Mouse (Mus musculus) midbrain, embryonic 14.5 days (tissue): ENCODE results near the gene Tubg2. TPM values are rescaled to one million over a fixed set of nuclear protein-coding genes. Genes with fewer than 3 reads are reported as not detected.

Experiments used
- ATAC-seq: fragments of 200-750 bp; cut with Nextera tagmentation; 2 replicates; pipeline ENCODE4 v1.8.0; 2017; ENCODE audit warnings: moderate number of reproducible peaks, moderate library complexity; ENCODE audit not compliant: low FRiP score, low TSS enrichment
- DNase-seq: peaks from one replicate; pipeline ENCODE4 v3.0.0-alpha.2; 2015
- H3K27ac ChIP-seq: fragments of 300-500 bp; sonication (generic); replicated peaks from 2 replicates; pipeline ENCODE4 v1.5.1; 2014; ENCODE audit warnings: mild to moderate bottlenecking, low read depth, low read length, moderate library complexity
- H3K27me3 ChIP-seq: fragments of 300-500 bp; sonication (generic); 2 replicates; pipeline ENCODE4 v1.6.1; 2014; ENCODE audit warnings: low read length, control low read depth, mixed read lengths; ENCODE audit not compliant: control insufficient read depth, insufficient read depth
- H3K36me3 ChIP-seq: fragments of 300-500 bp; sonication (generic); 2 replicates; pipeline ENCODE4 v1.6.1; 2014; ENCODE audit warnings: low read length, control low read depth; ENCODE audit not compliant: control insufficient read depth, insufficient read depth
- H3K4me1 ChIP-seq: fragments of 300-500 bp; sonication (generic); 2 replicates; pipeline ENCODE4 v1.6.1; 2014; ENCODE audit warnings: mild to moderate bottlenecking, antibody characterized with exemption, low read length, control low read depth; ENCODE audit not compliant: control insufficient read depth, insufficient read depth
- H3K4me2 ChIP-seq: fragments of 300-500 bp; sonication (generic); 2 replicates; pipeline ENCODE4 v1.6.1; 2014; ENCODE audit warnings: mild to moderate bottlenecking, low read length, moderate library complexity
- H3K4me3 ChIP-seq: fragments of 300-500 bp; sonication (generic); replicated peaks from 2 replicates; pipeline ENCODE4 v1.5.1; 2014; ENCODE audit warnings: low read depth, low read length
- H3K9ac ChIP-seq: fragments of 300-500 bp; sonication (generic); replicated peaks from 2 replicates; pipeline ENCODE4 v1.6.1; 2014; ENCODE audit warnings: mild to moderate bottlenecking, low read length, moderate library complexity
- H3K9me3 ChIP-seq: fragments of 300-500 bp; sonication (generic); 2 replicates; pipeline ENCODE4 v1.6.1; 2016; ENCODE audit warnings: low read length, control low read depth, mixed read lengths; ENCODE audit not compliant: control insufficient read depth
- WGBS: fragments of 180-500 bp; shearing (Covaris S2); extraction: QIAGEN DNeasy Blood & Tissue Kit; methylation state at CpG from one replicate; pipeline ENCODE4 v1.1.7; 2014; 5-methylcytosine and 5-hydroxymethylcytosine counted together
- polyA plus RNA-seq: library from polyadenylated mRNA; unstranded; fragments of >200 nt; fragmentation: Nextera tagmentation; extraction: Ambion mirVana; gene quantifications from 2 replicates; pipeline ENCODE4 v1.2.1, GENCODE M21; 2014

Gene Tubg2
- polyA plus RNA-seq, 1 experiment from 2014 or later = 42.2 TPM

- H3K4me3 ChIP-seq = peak overlapping the region; percentile 42
- under 1% methylated on average over 31 of the region's 31 CpGs for WGBS
- H3K36me3 ChIP-seq = peaks cover 8% of the 10 kb centered on the region; the same call in 1 of the 2 replicates
- ATAC-seq = peak; percentile 2; the same call in 1 of the 2 replicates
- peak overlapping the region; percentile 74 for H3K4me2 ChIP-seq
- peak overlapping the region; percentile 64 for H3K27ac ChIP-seq
- H3K4me1 ChIP-seq = peaks cover 54% of the 10 kb centered on the region
- peak; percentile 90 for DNase-seq
- no peaks in the 10 kb centered on the region for H3K9me3 ChIP-seq
- peaks cover 51% of the 10 kb centered on the region for H3K27me3 ChIP-seq
- peak overlapping the region; percentile 32 for H3K9ac ChIP-seq
These were observed 16.2 kb downstream of the Tubg2 start for GRCm38 (mm10) chr11:101171721-101172433.

GRCm38 (mm10) chr11:101172434-101172815, 16.7 kb downstream of the Tubg2 start:
- peak overlapping the region; percentile 42 for H3K4me3 ChIP-seq
- H3K4me1 ChIP-seq = peaks cover 58% of the 10 kb centered on the region
- no peak for ATAC-seq
- H3K27ac ChIP-seq = peak overlapping the region; percentile 64
- H3K9me3 ChIP-seq = no peaks in the 10 kb centered on the region
- peak overlapping the region; percentile 74 for H3K4me2 ChIP-seq
- no peak for DNase-seq
- H3K36me3 ChIP-seq = peaks cover 5% of the 10 kb centered on the region; the same call in 1 of the 2 replicates
- H3K27me3 ChIP-seq = peaks cover 51% of the 10 kb centered on the region
- WGBS = 11% methylated on average over 5 of the region's 5 CpGs
- H3K9ac ChIP-seq = peak overlapping the region; percentile 32

DNA sequence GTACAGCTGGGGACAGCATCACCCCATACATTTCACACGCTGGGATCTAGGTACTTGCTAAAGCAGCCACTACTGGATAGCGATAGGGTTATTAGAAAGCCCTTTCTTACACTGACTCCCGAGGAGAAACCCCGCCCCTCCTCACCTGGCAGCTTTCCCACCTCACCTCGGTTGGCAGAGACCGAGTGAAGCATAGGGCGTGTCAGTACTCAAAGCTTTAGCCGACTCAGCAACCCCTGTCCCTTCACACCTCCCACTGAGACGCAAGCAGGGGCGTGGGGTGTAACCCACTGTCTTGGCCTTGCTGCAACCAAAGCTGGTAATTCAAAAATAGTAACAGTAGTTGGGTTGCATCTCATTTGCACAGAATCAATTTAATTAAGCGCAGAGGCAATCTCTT, 17.4 kb downstream of the Tubg2 start:
- H3K4me3 ChIP-seq = no peak overlapping the region; the same call in 1 of the 2 replicates
- peaks cover 61% of the 10 kb centered on the region for H3K4me1 ChIP-seq
- H3K27me3 ChIP-seq = peaks cover 51% of the 10 kb centered on the region

GRCm38 (mm10) chr11:101173631-101174388, 18.1 kb downstream of the Tubg2 start:
- peak overlapping the region; percentile 25 for H3K4me3 ChIP-seq
- peak overlapping the region; percentile 21; the same call in 1 of the 2 replicates for H3K9ac ChIP-seq
- WGBS = under 1% methylated on average over 61 of the region's 61 CpGs
- no peaks in the 10 kb centered on the region for H3K9me3 ChIP-seq
- ATAC-seq (peak; percentile 53; the same call in 1 of the 2 replicates), DNase-seq (peak; percentile 91)
- H3K27me3 ChIP-seq = peaks cover 50% of the 10 kb centered on the region
- H3K4me1 ChIP-seq = peaks cover 64% of the 10 kb centered on the region
- H3K36me3 ChIP-seq = no peaks in the 10 kb centered on the region
- peak overlapping the region; percentile 63 for H3K27ac ChIP-seq
- peak overlapping the region; percentile 56 for H3K4me2 ChIP-seq

More for the DNA sequence above, 17.4 kb downstream of the Tubg2 start:
- H3K9ac ChIP-seq = no peak overlapping the region
- WGBS = 7% methylated on average over 11 of the region's 11 CpGs
- peak overlapping the region; percentile 56 for H3K4me2 ChIP-seq
- no peaks in the 10 kb centered on the region for H3K9me3 ChIP-seq
- ATAC-seq (no peak), DNase-seq (no peak)
- no peaks in the 10 kb centered on the region for H3K36me3 ChIP-seq
- no peak overlapping the region for H3K27ac ChIP-seq

- 35% methylated on average over 9 of the region's 9 CpGs for WGBS
These were observed 18.7 kb downstream of the Tubg2 start for GRCm38 (mm10) chr11:101174389-101174745.

DNA sequence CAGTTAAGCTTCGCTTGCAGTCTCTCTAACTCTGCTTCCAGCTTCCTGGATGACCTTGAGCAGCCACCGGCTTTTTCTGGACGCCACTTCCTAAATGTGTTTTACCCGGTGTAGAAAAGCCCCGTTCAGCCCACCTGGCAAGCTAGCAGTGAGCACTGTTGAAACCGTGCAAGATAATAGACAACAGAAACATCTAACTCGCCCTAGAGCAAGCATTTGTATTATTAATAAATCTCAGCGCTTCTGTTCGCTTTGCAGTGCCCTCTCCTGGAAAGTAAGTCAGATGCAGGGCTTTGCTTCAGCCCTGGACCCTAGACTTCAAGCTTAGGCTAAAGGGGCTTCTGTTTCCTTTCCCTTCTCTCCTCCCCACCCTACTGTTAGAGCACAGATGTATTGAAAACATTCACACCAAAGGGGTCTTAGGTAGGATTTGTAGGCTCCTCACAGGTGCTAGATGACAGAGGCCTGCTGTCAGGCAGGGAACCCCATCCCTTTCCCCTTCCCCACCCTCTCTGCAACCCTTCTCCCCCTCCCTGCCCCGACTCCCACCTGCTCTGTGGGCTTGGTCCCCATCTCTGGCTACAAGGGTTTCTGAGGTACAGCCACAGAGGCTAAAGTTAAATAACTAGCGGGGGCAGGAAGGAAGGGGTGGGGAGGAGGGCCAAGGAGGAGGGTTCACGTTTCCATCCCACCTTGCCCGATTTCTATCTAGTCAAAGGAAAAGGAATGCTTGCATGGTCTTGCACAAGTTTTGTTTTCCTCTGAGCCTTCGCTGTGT, 19.3 kb downstream of the Tubg2 start, which contains the start of gene Ccr10:
Gene Ccr10 (minus strand): TSS at position 593 of the 778 bp plus-strand sequence.
- ATAC-seq (no peak), DNase-seq (peak; percentile 78)
- H3K9ac ChIP-seq = peak within 1 kb of the TSS; percentile 49
- peak within 1 kb of the TSS; percentile 36 for H3K4me3 ChIP-seq
- WGBS = 23% methylated on average over 14 of the region's 14 CpGs
- H3K4me2 ChIP-seq = peak within 1 kb of the TSS; percentile 56
- peak within 1 kb of the TSS; percentile 63 for H3K27ac ChIP-seq
- H3K9me3 ChIP-seq = no peaks in the 10 kb centered on the region
- H3K36me3 ChIP-seq = no peaks in the 10 kb centered on the region
- H3K4me1 ChIP-seq = peaks cover 54% of the 10 kb centered on the region
- peaks cover 41% of the 10 kb centered on the region for H3K27me3 ChIP-seq

More at GRCm38 (mm10) chr11:101174389-101174745, 18.7 kb downstream of the Tubg2 start:
- peak overlapping the region; percentile 63 for H3K27ac ChIP-seq
- H3K4me1 ChIP-seq = peaks cover 61% of the 10 kb centered on the region
- no peaks in the 10 kb centered on the region for H3K9me3 ChIP-seq
- no peaks in the 10 kb centered on the region for H3K36me3 ChIP-seq
- H3K9ac ChIP-seq = peak overlapping the region; percentile 21; the same call in 1 of the 2 replicates
- ATAC-seq (no peak), DNase-seq (no peak)
- H3K4me2 ChIP-seq = peak overlapping the region; percentile 56
- peak overlapping the region; percentile 25 for H3K4me3 ChIP-seq
- H3K27me3 ChIP-seq = peaks cover 45% of the 10 kb centered on the region

- H3K4me2 ChIP-seq = peak overlapping the region; percentile 56
- peak overlapping the region; percentile 36 for H3K4me3 ChIP-seq
- ATAC-seq (no peak), DNase-seq (peak; percentile 72)
- 9% methylated on average over 11 of the region's 11 CpGs for WGBS
- peaks cover 41% of the 10 kb centered on the region for H3K27me3 ChIP-seq
- no peaks in the 10 kb centered on the region for H3K36me3 ChIP-seq
- H3K9me3 ChIP-seq = no peaks in the 10 kb centered on the region
- peak overlapping the region; percentile 49 for H3K9ac ChIP-seq
- peaks cover 48% of the 10 kb centered on the region for H3K4me1 ChIP-seq
- H3K27ac ChIP-seq = no peak overlapping the region
These were observed 20.0 kb downstream of the Tubg2 start for GRCm38 (mm10) chr11:101175636-101176116.

DNA sequence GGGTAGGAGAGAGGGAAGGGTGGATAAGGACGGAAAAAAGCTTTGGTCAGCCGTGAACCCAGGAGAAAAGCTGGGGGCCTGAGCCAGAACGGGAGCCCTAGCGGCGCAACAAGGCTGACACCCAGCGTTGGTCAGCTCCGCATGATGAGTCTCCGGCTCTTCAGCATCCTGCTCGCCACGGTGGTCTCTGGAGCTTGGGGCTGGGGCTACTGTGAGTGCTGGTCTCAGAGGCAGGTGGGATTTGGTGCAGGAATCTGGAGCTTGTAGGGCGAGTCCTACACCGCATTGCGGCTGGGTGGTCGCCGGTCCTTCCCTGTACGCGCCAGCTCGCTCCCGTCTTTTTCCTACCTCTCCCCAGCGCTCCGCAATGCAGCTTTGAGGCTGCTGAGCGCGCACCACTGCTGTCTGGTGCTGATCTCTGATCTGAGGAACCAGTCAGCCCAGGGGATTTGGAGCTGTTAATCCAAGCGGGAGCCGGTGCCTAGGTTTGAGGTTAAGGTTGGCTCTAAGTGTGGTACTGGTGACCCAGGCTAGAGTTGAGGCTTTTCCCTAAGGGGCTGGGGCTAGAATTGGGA, 20.5 kb downstream of the Tubg2 start:
- Histone ChIP-seq H3K4me3 (peak overlapping the region; percentile 36), H3K27ac (peak overlapping the region; percentile 55; the same call in 1 of the 2 replicates), H3K9ac (peak overlapping the region; percentile 49), H3K36me3 (no peaks in the 10 kb centered on the region), H3K9me3 (no peaks in the 10 kb centered on the region), H3K4me2 (peak overlapping the region; percentile 56), H3K27me3 (peaks cover 41% of the 10 kb centered on the region), H3K4me1 (peaks cover 47% of the 10 kb centered on the region)
- no peak for ATAC-seq
- under 1% methylated on average over 25 of the region's 25 CpGs for WGBS
- peak; percentile 70 for DNase-seq
